ENCODE assay signal across 8 mouse cellular contexts in genomic region chr19:5459896-5460295, GRCm38 (mm10). TPM values are rescaled to one million over a fixed set of nuclear protein-coding genes. Genes with fewer than 3 reads are reported as not detected.
DNase-seq lines count a peak whose midpoint lies in the region; ATAC-seq and TF ChIP-seq lines count a peak whose summit lies in the region.

No protein-coding gene starts in this region.

- no peaks in the 10 kb centered on the region for H3K27me3 ChIP-seq in heart, embryonic 15.5 days
- H3K27me3 ChIP-seq in MEL (ENCODE audit: control insufficient read depth in 1 of 2, insufficient read depth in 2 of 2, low read length in 2 of 2): no peaks in the 10 kb centered on the region
- peaks cover 11% of the 10 kb centered on the region for H3K27me3 ChIP-seq in hindbrain, embryonic 13.5 days
- H3K27me3 ChIP-seq in midbrain, embryonic 13.5 days: peaks cover 15% of the 10 kb centered on the region

- H3K9ac ChIP-seq in heart, embryonic 15.5 days: peak overlapping the region; percentile 79
- peak overlapping the region; percentile 82 for H3K9ac ChIP-seq in MEL (ENCODE audit: control insufficient read depth, low read depth, low read length, poor library complexity, severe bottlenecking)
- peak overlapping the region; percentile 84 for H3K9ac ChIP-seq in hindbrain, embryonic 13.5 days
- peak overlapping the region; percentile 85 for H3K9ac ChIP-seq in midbrain, embryonic 13.5 days (replicated peaks)

- TF ChIP-seq EP300 in MEL (IDR thresholded peaks at IDR 0.05; ENCODE audit: low read depth in 1 of 2, low read length in 2 of 2): 0 out of 4 replicates have a peak, but pooled peaks of 1 of the 2 experiments have one; percentile 15

- H3K4me3 ChIP-seq in heart, embryonic 15.5 days: peak overlapping the region; percentile 77
- peak overlapping the region; percentile 95 to 99 for H3K4me3 ChIP-seq in MEL (ENCODE audit: control insufficient read depth in 1 of 2, insufficient read depth in 1 of 2, low read depth in 2 of 2, low read length in 2 of 2)
- peak overlapping the region; percentile 75 for H3K4me3 ChIP-seq in hindbrain, embryonic 13.5 days
- H3K4me3 ChIP-seq in midbrain, embryonic 13.5 days (replicated peaks): peak overlapping the region; percentile 77

- no peak for TF ChIP-seq CTCF in MEL (IDR thresholded peaks at IDR 0.05 in 2 of 3, conservative IDR thresholded peaks at IDR 0.05 in 1 of 3; ENCODE audit: control insufficient read depth in 1 of 3, insufficient read depth in 1 of 3, low read depth in 2 of 3, low read length in 3 of 3, poor library complexity in 1 of 3, severe bottlenecking in 1 of 3)

- no peak for DNase-seq in heart, postnatal 10 days
- no peak for DNase-seq in MEL (ENCODE audit: low read depth, low spot score)
- DNase-seq in embryo, embryonic 11 days: no peak
- no peak for DNase-seq in urinary bladder, adult 18-20 months (ENCODE audit: low spot score in 2 of 2)
- no peak for DNase-seq in adrenal gland, adult 8-10 months

- H3K79me2 ChIP-seq in MEL (ENCODE audit: control insufficient read depth, insufficient read depth, low read length, poor library complexity): peaks cover 17% of the 10 kb centered on the region

- H3K4me2 ChIP-seq in heart, embryonic 15.5 days: peak overlapping the region; percentile 76
- H3K4me2 ChIP-seq in hindbrain, embryonic 13.5 days: peak overlapping the region; percentile 95
- H3K4me2 ChIP-seq in midbrain, embryonic 13.5 days (replicated peaks): peak overlapping the region; percentile 86

- 22% methylated on average over 3 of the region's 3 CpGs for WGBS in heart, embryonic 15.5 days
- 26% methylated on average over 3 of the region's 3 CpGs for WGBS in hindbrain, embryonic 13.5 days
- 23% methylated on average over 3 of the region's 3 CpGs for WGBS in midbrain, embryonic 13.5 days

- H3K9me3 ChIP-seq in heart, embryonic 15.5 days (replicated peaks): no peaks in the 10 kb centered on the region
- no peaks in the 10 kb centered on the region for H3K9me3 ChIP-seq in MEL (replicated peaks; ENCODE audit: insufficient read depth, low read length)
- H3K9me3 ChIP-seq in hindbrain, embryonic 13.5 days: no peaks in the 10 kb centered on the region
- no peaks in the 10 kb centered on the region for H3K9me3 ChIP-seq in midbrain, embryonic 13.5 days

- TF ChIP-seq POLR2A in MEL (IDR thresholded peaks at IDR 0.05; ENCODE audit: control insufficient read depth in 1 of 2, insufficient read depth in 1 of 2, low read depth in 1 of 2, low read length in 2 of 2, poor library complexity in 1 of 2): no peak

- TF ChIP-seq RAD21 in MEL (IDR thresholded peaks at IDR 0.05; ENCODE audit: low read depth, low read length): no peak

- H3K36me3 ChIP-seq in heart, embryonic 15.5 days: peaks cover 13% of the 10 kb centered on the region
- peaks cover 0 to 5% of the 10 kb centered on the region in 2 experiments; a peak in 2 of 4 replicates for H3K36me3 ChIP-seq in MEL (ENCODE audit: control insufficient read depth in 1 of 2, insufficient read depth in 2 of 2, low read length in 2 of 2)
- peaks cover 28% of the 10 kb centered on the region for H3K36me3 ChIP-seq in hindbrain, embryonic 13.5 days
- H3K36me3 ChIP-seq in midbrain, embryonic 13.5 days: peaks cover 21% of the 10 kb centered on the region

- H3K27ac ChIP-seq in heart, embryonic 15.5 days: peak overlapping the region; percentile 81
- peak overlapping the region; percentile 83 for H3K27ac ChIP-seq in MEL (ENCODE audit: control insufficient read depth, low read depth, low read length)
- H3K27ac ChIP-seq in hindbrain, embryonic 13.5 days: peak overlapping the region; percentile 84
- peak overlapping the region; percentile 82 for H3K27ac ChIP-seq in midbrain, embryonic 13.5 days

- H3K4me1 ChIP-seq in heart, embryonic 15.5 days (replicated peaks): peaks cover 56% of the 10 kb centered on the region
- H3K4me1 ChIP-seq in MEL (ENCODE audit: control insufficient read depth in 1 of 2, insufficient read depth in 2 of 2, low read length in 2 of 2): peaks cover 0 to 31% of the 10 kb centered on the region in 2 experiments
- peaks cover 62% of the 10 kb centered on the region for H3K4me1 ChIP-seq in hindbrain, embryonic 13.5 days (replicated peaks)
- H3K4me1 ChIP-seq in midbrain, embryonic 13.5 days (replicated peaks): peaks cover 58% of the 10 kb centered on the region

- intact Hi-C loops in heart, postnatal 10 days (cut with DNase I): no loop called here

- no peak for ATAC-seq in heart, embryonic 15.5 days (replicated peaks; ENCODE audit: insufficient number of reproducible peaks, insufficient read depth, low FRiP score, low read depth)
- no peak for ATAC-seq in hindbrain, embryonic 13.5 days (ENCODE audit: low FRiP score)
- no peak for ATAC-seq in midbrain, embryonic 13.5 days

TF ChIP-seq in MEL, 35 proteins besides CTCF, POLR2A, EP300 and RAD21:
- TF ChIP-seq MAZ (IDR thresholded peaks at IDR 0.05; ENCODE audit: low read depth, low read length) (no peak), KAT2A (conservative IDR thresholded peaks at IDR 0.05; ENCODE audit: low read depth, low read length) (no peak)
TF ChIP-seq in MEL: peak in this region for 0.

RNA-seq across cellular contexts. Expression of gene Fibp, which starts 0.5 kb away (rescaled TPM):
- polyA plus RNA-seq in heart, embryonic 15.5 days (2015; fragmentation: Nextera tagmentation; extraction: Ambion mirVana): 97.9 and 106 TPM in 2 replicates
- 10 to 100 TPM; 90.2 to 91.5 TPM for total RNA-seq in heart, postnatal 10 days (2021)
- 21.9 and 28.3 TPM in 2 replicates for total RNA-seq in MEL (2012; rRNA removed)
- polyA plus RNA-seq in MEL (2012; ENCODE audit: insufficient read depth in 1 of 2, insufficient read length in 2 of 2, low read depth in 1 of 2, low replicate concordance in 2 of 2, missing spikeins in 1 of 2): 10 to 100 TPM in 1 of 2 experiments, not detected in 1; 63.5 TPM
- 169 and 179 TPM in 2 replicates for polyA plus RNA-seq in hindbrain, embryonic 13.5 days (2015; fragmentation: Nextera tagmentation; extraction: Ambion mirVana)
- polyA plus RNA-seq in midbrain, embryonic 13.5 days (2015; fragmentation: Nextera tagmentation; extraction: Ambion mirVana): 183 and 192 TPM in 2 replicates
- total RNA-seq in adrenal gland, adult 8-10 months (2022): 100 to 1,000 TPM in 2 of 4 experiments, 10 to 100 TPM in 2; 95.6 to 139 (median 110) TPM

RNA-seq across cellular contexts. Expression of gene Ccdc85b, which starts 2.2 kb away (rescaled TPM):
- 9.0 and 9.9 TPM in 2 replicates for polyA plus RNA-seq in heart, embryonic 15.5 days (2015; fragmentation: Nextera tagmentation; extraction: Ambion mirVana)
- total RNA-seq in heart, postnatal 10 days (2021): 10 to 100 TPM; 12.5 to 14.5 TPM
- total RNA-seq in MEL (2012; rRNA removed): 3.6 and 4.1 TPM in 2 replicates
- polyA plus RNA-seq in MEL (2012; ENCODE audit: insufficient read depth in 1 of 2, insufficient read length in 2 of 2, low read depth in 1 of 2, low replicate concordance in 2 of 2, missing spikeins in 1 of 2): 1 to 10 TPM in 1 of 2 experiments, not detected in 1; 7.6 TPM
- 9.6 and 10.2 TPM in 2 replicates for polyA plus RNA-seq in hindbrain, embryonic 13.5 days (2015; fragmentation: Nextera tagmentation; extraction: Ambion mirVana)
- 6.9 and 9.7 TPM in 2 replicates for polyA plus RNA-seq in midbrain, embryonic 13.5 days (2015; fragmentation: Nextera tagmentation; extraction: Ambion mirVana)
- 10 to 100 TPM in 3 of 4 experiments, 1 to 10 TPM in 1; 8.9 to 12.4 (median 11.4) TPM for total RNA-seq in adrenal gland, adult 8-10 months (2022)

RNA-seq across cellular contexts. Expression of gene Ctsw, which starts 8.4 kb away (rescaled TPM):
- polyA plus RNA-seq in heart, embryonic 15.5 days (2015; fragmentation: Nextera tagmentation; extraction: Ambion mirVana): 1.4 and 3.5 TPM in 2 replicates
- under 1 TPM; 0.41 to 0.45 TPM for total RNA-seq in heart, postnatal 10 days (2021)
- 0.15 TPM in 1 of 2 replicates, not detected in the other for total RNA-seq in MEL (2012; rRNA removed)
- under 1 TPM in 1 of 2 experiments, not detected in 1; 0.39 TPM for polyA plus RNA-seq in MEL (2012; ENCODE audit: insufficient read depth in 1 of 2, insufficient read length in 2 of 2, low read depth in 1 of 2, low replicate concordance in 2 of 2, missing spikeins in 1 of 2)
- 5.0 and 5.8 TPM in 2 replicates for polyA plus RNA-seq in hindbrain, embryonic 13.5 days (2015; fragmentation: Nextera tagmentation; extraction: Ambion mirVana)
- polyA plus RNA-seq in midbrain, embryonic 13.5 days (2015; fragmentation: Nextera tagmentation; extraction: Ambion mirVana): 5.2 and 5.7 TPM in 2 replicates
- total RNA-seq in adrenal gland, adult 8-10 months (2022): 1 to 10 TPM; 1.1 to 2.2 (median 1.6) TPM

RNA-seq across cellular contexts. Expression of gene Fosl1, which starts 12.5 kb away (rescaled TPM):
- polyA plus RNA-seq in heart, embryonic 15.5 days (2015; fragmentation: Nextera tagmentation; extraction: Ambion mirVana): not detected in 2 replicates
- total RNA-seq in heart, postnatal 10 days (2021): not detected
- total RNA-seq in MEL (2012; rRNA removed): 1.1 and 2.0 TPM in 2 replicates
- 1 to 10 TPM in 1 of 2 experiments, not detected in 1; 3.1 TPM for polyA plus RNA-seq in MEL (2012; ENCODE audit: insufficient read depth in 1 of 2, insufficient read length in 2 of 2, low read depth in 1 of 2, low replicate concordance in 2 of 2, missing spikeins in 1 of 2)
- polyA plus RNA-seq in hindbrain, embryonic 13.5 days (2015; fragmentation: Nextera tagmentation; extraction: Ambion mirVana): 0.48 TPM in 1 of 2 replicates, not detected in the other
- not detected in 2 replicates for polyA plus RNA-seq in midbrain, embryonic 13.5 days (2015; fragmentation: Nextera tagmentation; extraction: Ambion mirVana)
- total RNA-seq in adrenal gland, adult 8-10 months (2022): under 1 TPM in 3 of 4 experiments, not detected in 1; 0.22 to 0.86 (median 0.56) TPM

RNA-seq across cellular contexts. Expression of gene Efemp2, which starts 13.9 kb away (rescaled TPM):
- polyA plus RNA-seq in heart, embryonic 15.5 days (2015; fragmentation: Nextera tagmentation; extraction: Ambion mirVana): 65.6 and 95.4 TPM in 2 replicates
- total RNA-seq in heart, postnatal 10 days (2021): 10 to 100 TPM; 28.6 to 32.7 TPM
- 7.5 and 10.4 TPM in 2 replicates for total RNA-seq in MEL (2012; rRNA removed)
- polyA plus RNA-seq in MEL (2012; ENCODE audit: insufficient read depth in 1 of 2, insufficient read length in 2 of 2, low read depth in 1 of 2, low replicate concordance in 2 of 2, missing spikeins in 1 of 2): 10 to 100 TPM in 1 of 2 experiments, not detected in 1; 17.7 TPM
- 45.6 and 48.7 TPM in 2 replicates for polyA plus RNA-seq in hindbrain, embryonic 13.5 days (2015; fragmentation: Nextera tagmentation; extraction: Ambion mirVana)
- polyA plus RNA-seq in midbrain, embryonic 13.5 days (2015; fragmentation: Nextera tagmentation; extraction: Ambion mirVana): 31.8 and 33.4 TPM in 2 replicates
- total RNA-seq in adrenal gland, adult 8-10 months (2022): 100 to 1,000 TPM in 2 of 4 experiments, 10 to 100 TPM in 2; 64.9 to 173 (median 105) TPM
